Mouse (Mus musculus): ENCODE measurements around the gene Nup107. TPM values are rescaled to one million over a fixed set of nuclear protein-coding genes. Genes with fewer than 3 reads are reported as not detected.
"Not testable (repeated sequence)": the region's sequence is repeated elsewhere in the genome, so short reads cannot be mapped to it uniquely, and the experiment has no call there.

Gene Nup107
- polyA plus RNA-seq, 1 experiment from 2014 or later = 40.2 TPM

- H3K27me3 ChIP-seq (replicated peaks); H3K27ac ChIP-seq (replicated peaks); ATAC-seq (ENCODE audit: extremely low read depth, insufficient number of reproducible peaks, low FRiP score, low TSS enrichment); H3K9me3 ChIP-seq: not testable (repeated sequence)
- under 1% methylated on average over 14 of the region's 46 CpGs for WGBS
- Histone ChIP-seq H3K9ac (peak overlapping the region; percentile 87), H3K4me1 (peaks cover 19% of the 10 kb centered on the region), H3K4me2 (peak overlapping the region; percentile 94), H3K36me3 (peaks cover 31% of the 10 kb centered on the region), H3K4me3 (peak overlapping the region; percentile 63)
These were observed 46.8 kb downstream of the Nup107 start for GRCm38 (mm10) chr10:117745570-117746296.

- Histone ChIP-seq H3K9ac (peak overlapping the region; percentile 59), H3K4me1 (peaks cover 19% of the 10 kb centered on the region), H3K9me3 (no peaks in the 10 kb centered on the region), H3K36me3 (peaks cover 32% of the 10 kb centered on the region), H3K4me2 (peak overlapping the region; percentile 94), H3K27ac (replicated peaks) (peak overlapping the region; percentile 54; the same call in 1 of the 2 replicates), H3K27me3 (replicated peaks) (no peaks in the 10 kb centered on the region), H3K4me3 (peak overlapping the region; percentile 63)
- 83% methylated on average over 4 of the region's 4 CpGs for WGBS
- ATAC-seq (ENCODE audit: extremely low read depth, insufficient number of reproducible peaks, low FRiP score, low TSS enrichment) = no peak
These were observed 48.6 kb downstream of the Nup107 start for GRCm38 (mm10) chr10:117743917-117744316.

GRCm38 (mm10) chr10:117743182-117743581 is 49.3 kb downstream of the Nup107 start:
- no peak overlapping the region for H3K4me2 ChIP-seq
- H3K36me3 ChIP-seq = peaks cover 33% of the 10 kb centered on the region
- no peaks in the 10 kb centered on the region for H3K9me3 ChIP-seq
- no peak overlapping the region for H3K27ac ChIP-seq (replicated peaks)
- H3K4me3 ChIP-seq = no peak overlapping the region
- no peak overlapping the region for H3K9ac ChIP-seq
- 83% methylated on average over 2 of the region's 2 CpGs for WGBS
- peaks cover 19% of the 10 kb centered on the region for H3K4me1 ChIP-seq
- H3K27me3 ChIP-seq (replicated peaks) = no peaks in the 10 kb centered on the region
- ATAC-seq (ENCODE audit: extremely low read depth, insufficient number of reproducible peaks, low FRiP score, low TSS enrichment) = no peak

GRCm38 (mm10) chr10:117742618-117743017 is 49.9 kb downstream of the Nup107 start:
- H3K36me3 ChIP-seq = peaks cover 37% of the 10 kb centered on the region
- no peak for ATAC-seq (ENCODE audit: extremely low read depth, insufficient number of reproducible peaks, low FRiP score, low TSS enrichment)
- 85% methylated on average over 4 of the region's 4 CpGs for WGBS

GRCm38 (mm10) chr10:117741698-117742475 is 50.6 kb downstream of the Nup107 start:
- H3K4me2 ChIP-seq = peak overlapping the region; percentile 11; the same call in 1 of the 2 replicates
- no peak overlapping the region for H3K4me3 ChIP-seq
- H3K9ac ChIP-seq = 0 out of 2 replicates have a peak overlapping the region, but pooled peaks have one; percentile 55
- no peak for ATAC-seq (ENCODE audit: extremely low read depth, insufficient number of reproducible peaks, low FRiP score, low TSS enrichment)
- 73% methylated on average over 15 of the region's 15 CpGs for WGBS
- H3K27me3 ChIP-seq (replicated peaks) = no peaks in the 10 kb centered on the region
- peak overlapping the region; percentile 17; the same call in 1 of the 2 replicates for H3K27ac ChIP-seq (replicated peaks)
- H3K9me3 ChIP-seq = no peaks in the 10 kb centered on the region
- H3K36me3 ChIP-seq = peaks cover 43% of the 10 kb centered on the region
- peaks cover 19% of the 10 kb centered on the region for H3K4me1 ChIP-seq

More at GRCm38 (mm10) chr10:117742618-117743017, 49.9 kb downstream of the Nup107 start:
- Histone ChIP-seq H3K4me2 (no peak overlapping the region), H3K4me3 (no peak overlapping the region), H3K27me3 (replicated peaks) (no peaks in the 10 kb centered on the region), H3K9ac (no peak overlapping the region), H3K9me3 (no peaks in the 10 kb centered on the region), H3K27ac (replicated peaks) (no peak overlapping the region), H3K4me1 (peaks cover 19% of the 10 kb centered on the region)

GRCm38 (mm10) chr10:117740921-117741320 is 51.6 kb downstream of the Nup107 start:
- H3K4me2 ChIP-seq = no peak overlapping the region

GRCm38 (mm10) chr10:117740171-117740570 is 52.3 kb downstream of the Nup107 start:
- WGBS = 92% methylated on average over 10 of the region's 10 CpGs
- Histone ChIP-seq H3K27me3 (replicated peaks) (no peaks in the 10 kb centered on the region), H3K9me3 (no peaks in the 10 kb centered on the region), H3K4me1 (peaks cover 15% of the 10 kb centered on the region), H3K36me3 (peaks cover 53% of the 10 kb centered on the region), H3K4me2 (no peak overlapping the region), H3K27ac (replicated peaks) (no peak overlapping the region), H3K9ac (no peak overlapping the region), H3K4me3 (no peak overlapping the region)
- ATAC-seq (ENCODE audit: extremely low read depth, insufficient number of reproducible peaks, low FRiP score, low TSS enrichment) = no peak

More at GRCm38 (mm10) chr10:117740921-117741320, 51.6 kb downstream of the Nup107 start:
- Histone ChIP-seq H3K9ac (no peak overlapping the region), H3K4me1 (peaks cover 19% of the 10 kb centered on the region), H3K36me3 (peaks cover 53% of the 10 kb centered on the region), H3K9me3 (no peaks in the 10 kb centered on the region), H3K27ac (replicated peaks) (no peak overlapping the region), H3K4me3 (no peak overlapping the region), H3K27me3 (replicated peaks) (no peaks in the 10 kb centered on the region)
- ATAC-seq (ENCODE audit: extremely low read depth, insufficient number of reproducible peaks, low FRiP score, low TSS enrichment) = no peak
- WGBS = 73% methylated on average over 9 of the region's 9 CpGs

GRCm38 (mm10) chr10:117739648-117739948 is 52.9 kb downstream of the Nup107 start:
- WGBS = 88% methylated on average over 6 of the region's 6 CpGs
- H3K9ac ChIP-seq = no peak overlapping the region
- ATAC-seq (ENCODE audit: extremely low read depth, insufficient number of reproducible peaks, low FRiP score, low TSS enrichment) = no peak
- peaks cover 10% of the 10 kb centered on the region for H3K4me1 ChIP-seq
- no peak overlapping the region for H3K4me2 ChIP-seq
- no peak overlapping the region for H3K4me3 ChIP-seq
- H3K27me3 ChIP-seq (replicated peaks) = no peaks in the 10 kb centered on the region
- peaks cover 53% of the 10 kb centered on the region for H3K36me3 ChIP-seq
- H3K27ac ChIP-seq (replicated peaks) = no peak overlapping the region
- no peaks in the 10 kb centered on the region for H3K9me3 ChIP-seq

- Histone ChIP-seq H3K36me3 (peaks cover 53% of the 10 kb centered on the region), H3K9me3 (no peaks in the 10 kb centered on the region), H3K4me3 (no peak overlapping the region), H3K9ac (no peak overlapping the region), H3K27me3 (replicated peaks) (no peaks in the 10 kb centered on the region), H3K27ac (replicated peaks) (no peak overlapping the region), H3K4me2 (no peak overlapping the region), H3K4me1 (peaks cover 5% of the 10 kb centered on the region; the same call in 1 of the 2 replicates)
- WGBS = 90% methylated on average over 15 of the region's 15 CpGs
- ATAC-seq (ENCODE audit: extremely low read depth, insufficient number of reproducible peaks, low FRiP score, low TSS enrichment) = no peak
These were observed 53.4 kb downstream of the Nup107 start for GRCm38 (mm10) chr10:117738928-117739647.

GRCm38 (mm10) chr10:117738140-117738921 is 54.2 kb downstream of the Nup107 start:
- H3K4me3 ChIP-seq = no peak overlapping the region

More at GRCm38 (mm10) chr10:117738140-117738921, 54.2 kb downstream of the Nup107 start:
- Histone ChIP-seq H3K9me3 (no peaks in the 10 kb centered on the region), H3K4me1 (peaks cover 3% of the 10 kb centered on the region), H3K9ac (no peak overlapping the region), H3K27ac (replicated peaks) (no peak overlapping the region), H3K36me3 (peaks cover 48% of the 10 kb centered on the region), H3K4me2 (no peak overlapping the region), H3K27me3 (replicated peaks) (no peaks in the 10 kb centered on the region)
- ATAC-seq (ENCODE audit: extremely low read depth, insufficient number of reproducible peaks, low FRiP score, low TSS enrichment) = no peak
- WGBS = 80% methylated on average over 13 of the region's 13 CpGs
